Mouse (Mus musculus): ENCODE measurements around the gene Atf7. TPM values are rescaled to one million over a fixed set of nuclear protein-coding genes. Genes with fewer than 3 reads are reported as not detected.

Gene Atf7
- total RNA-seq, 2 experiments from 2014 or later, result 19.4 to 93.1 TPM

GRCm38 (mm10) chr15:102518859-102519201, 106.4 kb downstream of the Atf7 start:
- ATAC-seq (replicated peaks; ENCODE audit: low FRiP score, poor library complexity, severe bottlenecking), result peak; percentile 1; the same call in 1 of the 2 replicates

- ATAC-seq (replicated peaks; ENCODE audit: low FRiP score, poor library complexity, severe bottlenecking), result peak; percentile 83
These were observed 107.0 kb downstream of the Atf7 start, which contains the start of gene Tarbp2 for GRCm38 (mm10) chr15:102517976-102518858. Tarbp2 (plus strand) TSS chr15:102518192.

DNA sequence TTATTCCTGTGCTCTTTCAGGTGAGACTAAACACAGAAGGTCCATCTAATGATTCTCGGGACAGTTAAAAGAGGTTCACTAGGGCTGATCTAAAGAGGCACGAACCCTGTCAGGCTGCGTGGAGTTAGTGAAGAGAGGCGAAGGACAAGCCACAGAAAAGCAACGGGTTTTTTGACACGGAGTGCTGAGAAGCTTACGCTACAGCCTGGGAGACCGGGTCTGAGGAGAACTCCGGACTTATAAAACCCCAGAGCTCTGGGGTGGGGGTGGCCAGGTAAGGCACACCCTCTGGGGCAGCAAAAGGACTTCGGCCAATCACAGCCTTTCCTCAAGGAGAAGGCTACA, 107.7 kb downstream of the Atf7 start:
- no peak for ATAC-seq (replicated peaks; ENCODE audit: low FRiP score, poor library complexity, severe bottlenecking)

- peak; percentile 40 for ATAC-seq (replicated peaks; ENCODE audit: low FRiP score, poor library complexity, severe bottlenecking)
These were observed 108.4 kb downstream of the Atf7 start, which contains the start of gene Map3k12 for GRCm38 (mm10) chr15:102516728-102517404. Map3k12 (minus strand) TSS chr15:102517064.

- ATAC-seq (replicated peaks; ENCODE audit: low FRiP score, poor library complexity, severe bottlenecking), result no peak
These were observed 109.0 kb downstream of the Atf7 start for GRCm38 (mm10) chr15:102516293-102516692.

DNA sequence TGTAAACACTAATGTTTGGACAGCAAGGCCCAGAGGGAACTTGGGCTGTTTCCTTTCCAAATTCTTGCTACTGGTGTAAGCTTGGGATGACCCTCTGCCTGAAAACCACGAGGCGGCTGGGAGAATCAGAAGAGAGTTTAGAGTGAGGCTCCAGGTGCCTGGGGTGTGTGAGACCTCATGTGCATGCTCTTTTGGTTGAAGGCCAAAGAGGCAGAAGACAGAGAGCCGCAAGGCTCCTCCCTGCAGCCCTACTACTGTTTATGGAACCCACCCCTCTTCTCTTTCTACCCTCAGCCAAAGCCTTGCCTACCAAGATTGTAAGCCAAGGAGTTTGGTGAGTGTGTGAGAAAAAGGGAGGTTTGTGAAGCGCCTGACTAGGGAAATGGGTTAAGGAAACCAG, 109.5 kb downstream of the Atf7 start:
- no peak for ATAC-seq (replicated peaks; ENCODE audit: low FRiP score, poor library complexity, severe bottlenecking)

DNA sequence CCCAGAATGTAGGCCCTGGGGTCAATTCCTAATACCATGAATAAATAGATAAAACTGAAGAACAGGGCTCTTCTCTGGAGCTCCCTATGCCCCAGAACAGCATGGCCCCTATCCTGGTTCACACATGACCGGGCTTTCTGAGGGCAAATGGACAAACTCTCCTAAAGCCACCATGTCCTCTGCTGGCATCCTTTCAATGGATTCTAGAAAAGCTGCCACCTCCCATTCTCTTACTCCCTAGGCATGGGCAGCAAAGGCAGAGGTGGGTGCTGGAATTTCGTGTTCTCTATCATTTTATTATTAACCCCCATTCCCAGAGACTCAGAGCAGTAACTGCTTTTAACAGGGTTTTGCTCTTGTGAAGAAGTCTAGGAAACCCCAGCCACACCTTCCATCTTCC, 110.0 kb downstream of the Atf7 start:
- ATAC-seq (replicated peaks; ENCODE audit: low FRiP score, poor library complexity, severe bottlenecking), result no peak

DNA sequence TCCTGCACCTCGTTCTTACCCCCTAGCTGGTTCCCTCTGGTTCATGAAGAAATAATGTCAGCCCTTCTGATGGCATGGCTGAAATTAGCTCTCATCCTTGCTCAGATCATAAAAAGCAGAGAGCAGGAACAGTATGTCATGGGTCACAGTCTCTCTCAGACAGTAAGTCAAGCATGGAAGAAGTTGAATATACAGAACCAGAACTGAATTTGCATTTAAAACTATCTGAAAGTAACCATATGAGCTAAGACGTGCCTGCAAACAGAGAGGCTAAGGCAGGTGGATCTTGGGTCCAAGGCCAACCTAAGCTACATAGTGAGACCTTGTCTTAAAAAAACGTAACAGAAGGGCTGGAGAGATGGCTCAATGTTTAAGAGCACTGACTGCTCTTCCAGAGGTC, 112.3 kb downstream of the Atf7 start:
- ATAC-seq (replicated peaks; ENCODE audit: low FRiP score, poor library complexity, severe bottlenecking), result no peak

- ATAC-seq (replicated peaks; ENCODE audit: low FRiP score, poor library complexity, severe bottlenecking), result no peak
These were observed 112.8 kb downstream of the Atf7 start for GRCm38 (mm10) chr15:102512471-102512870.

- ATAC-seq (replicated peaks; ENCODE audit: low FRiP score, poor library complexity, severe bottlenecking), result no peak
These were observed 113.3 kb downstream of the Atf7 start for GRCm38 (mm10) chr15:102512010-102512409.

DNA sequence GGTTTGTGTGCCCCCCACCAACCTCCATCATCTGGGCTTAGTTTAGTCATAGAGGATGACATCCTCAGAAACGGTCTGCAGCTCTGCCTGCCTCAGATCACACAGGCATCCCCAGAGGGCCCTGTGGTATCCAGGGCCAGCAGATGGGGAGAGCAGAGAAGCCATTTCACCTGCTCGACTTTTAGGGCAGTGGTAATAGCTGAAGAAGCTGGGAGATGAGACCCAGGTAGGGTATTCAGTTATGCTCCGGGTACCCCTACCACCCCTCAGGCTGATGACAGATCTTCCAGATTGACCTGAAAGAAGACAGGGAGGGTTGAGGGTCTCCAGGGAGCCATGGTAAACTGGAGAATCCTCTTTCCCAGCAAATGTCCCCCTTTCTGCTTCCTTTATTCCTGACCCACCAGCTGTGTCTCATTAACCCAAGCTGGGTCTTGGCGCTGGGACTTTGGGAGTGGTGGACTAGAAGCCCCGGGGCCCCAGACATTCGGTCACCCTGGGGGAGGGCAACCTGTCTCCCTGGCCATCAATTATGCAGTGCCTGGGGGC, 113.9 kb downstream of the Atf7 start:
- ATAC-seq (replicated peaks; ENCODE audit: low FRiP score, poor library complexity, severe bottlenecking), result no peak

GRCm38 (mm10) chr15:102510590-102511284, 114.5 kb downstream of the Atf7 start:
- peak; percentile 86 for ATAC-seq (replicated peaks; ENCODE audit: low FRiP score, poor library complexity, severe bottlenecking)

DNA sequence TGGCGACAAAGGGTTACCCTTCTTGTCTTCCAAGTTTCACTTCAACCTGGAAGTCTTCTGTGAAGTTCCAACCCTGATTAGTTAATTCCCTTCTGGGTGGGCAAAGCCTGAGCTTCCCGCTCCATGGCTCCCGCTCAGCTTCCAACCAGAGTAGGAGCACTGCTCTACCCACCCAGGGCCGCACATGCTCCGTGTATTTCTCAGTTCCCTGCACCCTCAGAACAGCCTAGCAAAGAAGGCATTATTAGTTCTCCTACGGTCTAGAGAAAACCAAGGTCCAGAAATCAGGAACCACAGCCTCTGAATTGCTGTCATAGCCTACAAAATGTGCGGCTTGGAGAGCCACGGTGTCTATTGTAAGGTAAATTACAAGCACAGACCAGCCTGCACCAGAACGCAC, 115.2 kb downstream of the Atf7 start:
- ATAC-seq (replicated peaks; ENCODE audit: low FRiP score, poor library complexity, severe bottlenecking), result no peak

GRCm38 (mm10) chr15:102508336-102508735, 116.9 kb downstream of the Atf7 start:
- no peak for ATAC-seq (replicated peaks; ENCODE audit: low FRiP score, poor library complexity, severe bottlenecking)

GRCm38 (mm10) chr15:102507561-102507960, 117.7 kb downstream of the Atf7 start:
- ATAC-seq (replicated peaks; ENCODE audit: low FRiP score, poor library complexity, severe bottlenecking), result no peak

- ATAC-seq (replicated peaks; ENCODE audit: low FRiP score, poor library complexity, severe bottlenecking), result no peak
These were observed 118.4 kb downstream of the Atf7 start for GRCm38 (mm10) chr15:102506864-102507263.

GRCm38 (mm10) chr15:102506464-102506830, 118.8 kb downstream of the Atf7 start:
- ATAC-seq (replicated peaks; ENCODE audit: low FRiP score, poor library complexity, severe bottlenecking), result no peak

GRCm38 (mm10) chr15:102505770-102506463, 119.3 kb downstream of the Atf7 start:
- ATAC-seq (replicated peaks; ENCODE audit: low FRiP score, poor library complexity, severe bottlenecking), result no peak

GRCm38 (mm10) chr15:102505073-102505769, 120.0 kb downstream of the Atf7 start:
- no peak for ATAC-seq (replicated peaks; ENCODE audit: low FRiP score, poor library complexity, severe bottlenecking)
